Mouse (Mus musculus) adrenal gland, postnatal 14 days (tissue): ENCODE data around the gene Npm3. TPM values are rescaled to one million over a fixed set of nuclear protein-coding genes. Genes with fewer than 3 reads are reported as not detected.

Source experiments
- DNase-seq: peaks from one replicate; pipeline ENCODE4 v3.0.0; 2021; ENCODE audit warnings: mixed read lengths
- total RNA-seq: library from RNA; stranded (reverse); gene quantifications from 2 replicates; pipeline ENCODE4 v1.2.3, GENCODE M21; 2021

Npm3 gene
- total RNA-seq, 1 experiment from 2014 or later, result 27.1 TPM

DNA sequence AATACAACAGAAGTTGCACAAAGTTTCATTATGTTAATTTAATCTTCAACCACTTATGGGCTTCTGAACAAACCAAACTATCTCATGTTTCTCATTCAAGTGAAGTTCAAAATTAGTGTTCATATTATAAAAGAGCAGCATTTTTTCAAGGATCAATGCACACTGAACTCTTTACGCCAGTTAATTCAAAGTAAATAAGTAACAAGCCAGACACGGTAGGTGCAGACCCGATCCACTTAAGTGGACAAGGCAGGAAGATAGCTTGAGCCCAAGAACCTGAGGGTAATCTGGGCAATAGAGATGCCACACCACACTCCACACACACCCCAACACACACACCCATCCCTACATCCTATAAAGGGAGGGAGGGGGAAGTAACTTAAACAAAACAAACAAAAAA, 4.2 kb upstream of the Npm3 start:
- DNase-seq, result no peak

- no peak for DNase-seq
Measured at GRCm38 (mm10) chr19:45751881-45752280, 2.5 kb upstream of the Npm3 start.

GRCm38 (mm10) chr19:45748691-45749242, 624 bp downstream of the Npm3 start:
- DNase-seq, result peak; percentile 32

- DNase-seq, result no peak
Measured at GRCm38 (mm10) chr19:45748206-45748605, 1.2 kb downstream of the Npm3 start.

DNA sequence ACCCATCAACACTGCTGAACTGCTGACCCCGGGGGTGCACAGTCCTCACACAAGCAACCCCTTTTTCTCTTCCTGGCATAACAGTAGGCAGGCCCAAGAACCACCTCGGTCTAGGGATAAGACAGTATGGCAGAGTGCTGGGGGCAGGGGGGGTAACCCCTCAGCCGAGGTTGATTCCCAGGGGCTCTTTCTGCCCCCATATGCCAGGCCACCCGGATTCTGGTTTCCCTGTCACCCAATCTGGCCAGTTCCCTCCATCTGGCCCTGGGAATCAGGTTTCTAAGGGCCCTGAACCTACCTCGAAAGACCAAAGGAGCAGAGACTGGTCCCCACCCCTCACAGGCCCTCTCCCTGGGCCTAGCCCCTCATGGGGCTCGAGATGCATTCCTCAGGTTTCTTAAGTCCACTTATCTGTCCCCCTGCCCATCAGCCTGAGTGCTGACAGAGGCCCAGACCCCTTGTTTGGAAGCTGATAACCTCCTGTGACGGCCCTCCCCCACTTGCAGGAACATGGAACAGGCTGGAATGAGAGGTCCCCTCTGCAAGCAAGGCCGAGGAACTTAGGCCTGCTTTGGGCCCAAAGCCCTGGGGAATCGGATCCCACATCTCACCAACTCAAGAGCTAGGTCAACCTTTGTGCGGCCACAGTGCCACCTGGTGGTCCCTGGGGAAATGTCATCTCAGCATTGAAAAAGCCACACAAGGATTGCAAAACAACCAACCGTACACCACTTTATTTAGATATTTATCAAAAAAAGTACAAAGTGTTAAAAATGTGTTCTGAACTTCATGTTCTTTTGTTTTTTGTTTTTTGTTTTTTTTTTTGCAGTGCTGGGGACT, 2.1 kb downstream of the Npm3 start:
- peak; percentile 90 for DNase-seq

- DNase-seq, result peak; percentile 86
Measured at GRCm38 (mm10) chr19:45746153-45747020, 3.0 kb downstream of the Npm3 start.

DNA sequence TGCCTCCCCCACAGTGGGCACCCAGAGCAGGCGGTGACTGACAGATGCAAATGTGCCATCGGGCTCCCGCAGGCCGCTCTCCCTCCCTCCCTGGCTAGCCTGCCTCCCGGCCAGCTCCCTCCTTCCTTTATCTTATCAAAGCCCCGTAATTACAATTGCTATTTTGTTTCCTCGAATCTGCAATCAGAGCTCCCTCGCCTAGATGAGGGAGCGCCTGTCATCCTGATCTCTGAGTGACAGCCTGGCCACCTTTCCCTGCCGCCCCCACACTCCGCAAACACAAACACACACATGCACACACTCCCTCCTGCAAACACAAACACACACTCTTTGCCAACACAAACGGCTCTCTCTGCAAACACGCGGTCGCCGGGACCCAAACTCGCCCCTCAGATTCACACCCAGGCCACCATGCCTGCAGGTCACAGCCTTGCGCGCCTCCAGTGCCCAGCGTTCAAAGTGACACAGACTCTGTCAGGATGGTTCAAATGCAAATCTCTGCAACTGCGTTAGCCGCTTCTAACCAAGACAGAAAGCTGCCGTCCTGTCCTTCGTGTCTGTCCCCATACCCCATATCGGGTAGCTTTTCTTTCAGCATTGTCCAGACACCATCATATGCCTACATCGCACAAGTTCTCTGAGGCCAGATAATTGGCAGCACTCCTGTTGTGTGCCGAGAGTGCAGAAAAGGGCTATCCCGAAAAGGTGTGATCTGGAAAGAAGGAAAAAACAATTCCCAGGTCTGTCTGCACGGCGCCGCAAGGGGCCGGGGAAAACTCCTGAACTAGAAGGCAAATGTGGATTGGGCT, 3.8 kb downstream of the Npm3 start:
- DNase-seq, result no peak

DNA sequence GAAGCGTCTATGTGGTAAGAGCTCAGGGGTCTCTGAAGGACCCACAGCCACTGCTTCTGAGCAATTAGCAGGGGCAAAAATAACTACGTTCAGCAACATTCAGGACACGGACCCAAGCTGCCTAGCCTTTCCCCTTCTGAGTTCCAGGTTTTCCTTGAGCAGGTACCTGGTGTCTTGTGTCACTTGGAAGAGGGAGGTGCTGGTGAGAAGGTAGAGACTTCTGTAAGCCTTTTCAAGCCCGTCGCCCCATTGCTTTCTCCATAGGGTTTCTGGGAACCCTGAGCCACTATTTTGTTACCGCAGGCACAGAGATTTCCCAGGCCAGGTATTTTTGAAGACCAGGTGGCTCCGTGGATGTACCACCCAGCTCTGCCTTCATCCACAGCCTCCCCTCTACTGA, 5.8 kb downstream of the Npm3 start:
- DNase-seq, result no peak

- DNase-seq, result no peak
Measured at GRCm38 (mm10) chr19:45742984-45743575, 6.3 kb downstream of the Npm3 start.

DNA sequence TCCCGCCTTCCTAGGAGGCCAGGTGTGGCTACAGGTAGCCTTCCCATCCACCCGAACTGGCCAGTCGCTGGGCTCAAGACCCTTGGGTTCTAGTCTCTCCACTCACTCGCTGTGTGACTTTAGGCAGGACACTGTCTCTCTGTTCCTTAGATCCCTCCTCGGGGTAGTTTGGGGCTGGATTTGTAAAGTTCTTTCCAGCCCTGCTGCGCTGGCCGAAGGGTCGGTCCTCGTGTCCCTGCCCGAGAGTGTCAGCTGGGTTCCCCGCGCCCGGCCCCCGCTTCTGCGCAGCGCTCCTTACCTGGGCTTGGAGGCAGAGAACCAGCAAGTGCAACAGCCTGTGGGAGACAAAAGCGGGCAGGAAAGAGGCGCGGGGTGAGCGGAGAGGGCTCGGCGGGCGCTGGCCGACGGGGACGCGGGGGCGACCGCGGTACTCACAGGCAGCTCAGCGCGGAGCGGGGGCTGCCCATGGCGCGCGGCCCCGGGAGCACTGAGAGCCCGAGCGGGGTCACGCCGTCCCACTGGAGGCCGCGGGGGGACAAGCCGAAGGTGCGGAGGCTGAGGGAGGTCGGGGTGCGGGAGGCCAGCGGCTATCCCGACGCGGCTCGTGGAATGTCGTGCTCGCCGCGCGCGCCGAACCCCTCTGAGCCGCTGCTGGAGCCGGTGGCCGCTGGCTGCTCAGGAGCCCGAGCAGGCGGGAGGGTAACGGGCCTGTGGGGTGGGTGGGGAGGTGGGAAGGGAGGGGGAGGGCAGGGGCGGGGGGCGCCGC, 7.0 kb downstream of the Npm3 start, which contains the start of gene Fgf8:
TSS of gene Fgf8 (minus strand) at position 698 of the 766 bp plus-strand sequence.
- DNase-seq, result peak; percentile 37

GRCm38 (mm10) chr19:45741431-45742217, 7.8 kb downstream of the Npm3 start:
- no peak for DNase-seq

DNA sequence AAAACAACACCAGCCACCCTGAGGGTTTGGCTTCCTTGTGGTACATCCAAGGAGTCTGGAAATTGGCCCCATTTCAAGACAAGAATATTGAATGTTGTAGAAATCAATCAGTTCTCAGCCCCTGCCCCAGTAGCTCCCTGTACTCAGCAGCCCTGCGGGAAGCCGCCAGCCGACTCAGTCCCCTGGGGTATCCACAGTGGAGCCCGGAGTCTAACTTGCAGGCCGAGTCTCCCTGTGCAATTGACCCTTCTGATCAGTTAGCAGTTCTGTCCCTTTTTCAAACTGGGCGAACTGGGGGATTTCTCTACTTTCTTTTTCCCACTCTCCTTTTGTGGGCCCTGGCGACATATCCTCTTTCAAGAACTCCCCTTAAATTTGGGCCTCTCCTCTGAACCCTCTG, 8.6 kb downstream of the Npm3 start:
- no peak for DNase-seq

DNA sequence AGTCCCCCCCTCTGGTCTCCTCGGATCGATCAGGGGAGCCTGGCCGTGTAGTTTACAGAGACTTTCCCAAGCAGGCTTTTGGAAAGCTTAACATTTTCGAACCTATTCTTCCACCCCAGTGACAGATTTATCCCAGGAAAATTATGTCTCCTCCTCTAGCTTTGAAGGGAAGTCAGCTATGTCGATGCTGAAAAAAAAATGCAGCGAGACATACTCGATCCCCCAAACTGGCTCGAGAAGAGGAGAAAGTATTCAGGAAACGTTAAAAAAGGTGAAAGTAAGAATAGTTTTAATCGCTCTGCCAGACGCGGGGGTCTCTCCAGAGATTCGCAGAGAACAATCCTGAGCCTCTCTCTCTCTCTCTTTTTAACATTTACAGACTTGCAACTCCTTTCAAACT, 9.2 kb downstream of the Npm3 start:
- no peak for DNase-seq

DNA sequence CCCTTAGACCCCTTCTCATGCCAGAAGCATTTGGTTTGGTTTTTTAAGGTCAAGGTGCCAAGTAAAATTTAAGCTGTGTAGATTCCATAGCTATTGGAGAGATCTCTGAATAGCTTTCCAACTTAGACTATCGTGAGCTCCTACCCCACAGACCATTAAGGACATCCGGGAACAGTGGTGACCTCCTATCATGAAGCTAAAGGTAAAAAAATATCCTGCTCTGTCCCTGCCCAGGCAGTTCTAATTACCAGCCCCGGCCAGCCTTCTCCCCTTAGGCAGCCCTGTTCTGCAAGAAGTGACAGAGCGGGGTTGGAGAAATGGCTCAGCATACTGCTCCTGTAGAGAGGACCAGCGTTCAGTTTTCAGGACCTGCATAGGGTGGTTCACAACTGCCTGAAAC, 10.9 kb downstream of the Npm3 start:
- DNase-seq, result no peak

- DNase-seq, result no peak
Measured at GRCm38 (mm10) chr19:45737846-45738484, 11.4 kb downstream of the Npm3 start.

- no peak for DNase-seq
Measured at GRCm38 (mm10) chr19:45737208-45737845, 12.1 kb downstream of the Npm3 start.

DNA sequence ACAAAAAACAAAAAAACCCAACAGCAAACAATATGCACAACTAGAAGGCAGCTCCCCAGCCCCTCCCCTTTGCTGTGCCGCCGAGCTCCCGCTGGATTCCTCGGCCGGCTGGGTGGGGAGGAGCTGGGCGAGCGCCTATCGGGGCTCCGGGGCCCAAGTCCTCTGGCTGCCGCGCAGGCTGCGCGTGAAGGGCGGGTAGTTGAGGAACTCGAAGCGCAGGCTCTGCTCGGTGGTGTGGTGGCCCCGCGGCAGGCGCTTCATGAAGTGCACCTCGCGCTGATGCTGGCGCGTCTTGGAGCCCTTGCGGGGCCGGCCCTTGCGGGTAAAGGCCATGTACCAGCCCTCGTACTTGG, 12.6 kb downstream of the Npm3 start:
- DNase-seq, result peak; percentile 70

GRCm38 (mm10) chr19:45736241-45736640, 13.2 kb downstream of the Npm3 start:
- no peak for DNase-seq

DNA sequence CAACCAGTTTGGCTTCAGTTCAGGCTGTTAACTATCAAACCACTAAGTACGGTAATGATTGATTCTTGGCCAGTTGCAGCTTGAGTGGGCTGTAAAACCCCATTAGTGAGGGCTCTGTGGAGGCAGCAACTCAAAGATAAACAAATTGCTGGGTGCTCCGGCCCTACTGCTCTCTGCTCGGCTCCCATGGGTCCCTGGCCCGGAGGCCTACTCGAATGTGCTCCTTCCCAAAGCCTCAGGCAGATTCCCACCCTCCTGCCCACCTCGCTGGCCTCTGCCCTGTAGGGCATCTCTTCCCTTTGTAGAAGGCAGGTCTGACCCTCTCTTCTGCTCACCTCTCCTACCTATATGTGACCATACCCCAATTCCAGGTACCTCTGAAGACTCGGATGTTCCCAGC, 14.6 kb downstream of the Npm3 start:
- DNase-seq, result no peak
